18 mouse cellular contexts compared by ENCODE assay signal in genomic region chr6:120830866-120831608, GRCm38 (mm10). TPM values are rescaled to one million over a fixed set of nuclear protein-coding genes. Genes with fewer than 3 reads are reported as not detected.
DNase-seq lines count a peak whose midpoint lies in the region; ATAC-seq and TF ChIP-seq lines count a peak whose summit lies in the region.
"Had no signal": no experiment of that assay in that cellular context is flagged by ENCODE, and none has a peak within 500 bp of the region (broad histone marks: within the 10 kb centered on the region; RNA-seq: fewer than 3 reads in every experiment).

No protein-coding gene starts in this region.

- no peak overlapping the region for H3K9ac ChIP-seq in forebrain, embryonic 11.5 days (ENCODE audit: low read length)
- no peak overlapping the region for H3K9ac ChIP-seq in forebrain, postnatal 0 days
- peak overlapping the region; percentile 81 for H3K9ac ChIP-seq in liver, embryonic 14.5 days (replicated peaks)
- no peak overlapping the region for H3K9ac ChIP-seq in intestine, embryonic 15.5 days
- H3K9ac ChIP-seq: embryonic facial prominence, embryonic 15.5 days; hindbrain, embryonic 14.5 days; lung, embryonic 15.5 days; neural tube, embryonic 13.5 days had no signal

- WGBS in forebrain, embryonic 11.5 days: 64% methylated on average over 4 of the region's 4 CpGs
- 60% methylated on average over 4 of the region's 4 CpGs for WGBS in forebrain, postnatal 0 days
- 14% methylated on average over 4 of the region's 4 CpGs for WGBS in liver, embryonic 14.5 days (ENCODE audit: insufficient replicate concordance)
- WGBS in intestine, embryonic 15.5 days: 67% methylated on average over 4 of the region's 4 CpGs

- no peaks in the 10 kb centered on the region for H3K36me3 ChIP-seq in forebrain, embryonic 11.5 days (ENCODE audit: control insufficient read depth, insufficient read depth, low read length)
- H3K36me3 ChIP-seq in forebrain, postnatal 0 days (ENCODE audit: insufficient read depth): no peaks in the 10 kb centered on the region
- no peaks in the 10 kb centered on the region for H3K36me3 ChIP-seq in liver, embryonic 14.5 days (replicated peaks; ENCODE audit: control insufficient read depth, insufficient read depth, low read depth)
- no peaks in the 10 kb centered on the region for H3K36me3 ChIP-seq in intestine, embryonic 15.5 days
- H3K36me3 ChIP-seq: embryonic facial prominence, embryonic 15.5 days; lung, embryonic 15.5 days; neural tube, embryonic 13.5 days had no signal

- H3K4me3 ChIP-seq in forebrain, embryonic 11.5 days (ENCODE audit: low read depth, low read length): no peak overlapping the region
- no peak overlapping the region for H3K4me3 ChIP-seq in forebrain, postnatal 0 days (ENCODE audit: low read depth, low read length)
- H3K4me3 ChIP-seq in liver, embryonic 14.5 days (ENCODE audit: insufficient read depth in 1 of 2, low read depth in 2 of 2, low read length in 2 of 2): peak overlapping the region; percentile 10 to 27; a peak in 3 of 4 replicates
- no peak overlapping the region for H3K4me3 ChIP-seq in intestine, embryonic 15.5 days (replicated peaks)
- H3K4me3 ChIP-seq: embryonic facial prominence, embryonic 15.5 days; lung, embryonic 15.5 days; neural tube, embryonic 13.5 days had no signal

- TF ChIP-seq CTCF in forebrain, postnatal 0 days (IDR thresholded peaks at IDR 0.05; ENCODE audit: low read depth): no peak
- no peak for TF ChIP-seq CTCF in liver, embryonic 14.5 days (IDR thresholded peaks at IDR 0.05; ENCODE audit: low read depth)

- intact Hi-C loops in left cerebral cortex, postnatal 14 days (cut with DNase I): no loop called here

- TF ChIP-seq EP300 in liver, embryonic 14.5 days (IDR thresholded peaks at IDR 0.05; ENCODE audit: low read depth): peak; percentile 94

- no peaks in the 10 kb centered on the region for H3K4me1 ChIP-seq in forebrain, embryonic 11.5 days (replicated peaks; ENCODE audit: control insufficient read depth, insufficient read depth, low read length)
- H3K4me1 ChIP-seq in forebrain, postnatal 0 days (ENCODE audit: insufficient read depth): no peaks in the 10 kb centered on the region
- H3K4me1 ChIP-seq in liver, embryonic 14.5 days (replicated peaks; ENCODE audit: control insufficient read depth in 2 of 2, insufficient read depth in 2 of 2, low read length in 1 of 2): peaks cover 58 to 66% of the 10 kb centered on the region in 2 experiments
- no peaks in the 10 kb centered on the region for H3K4me1 ChIP-seq in intestine, embryonic 15.5 days (replicated peaks)
- H3K4me1 ChIP-seq: lung, embryonic 15.5 days had no signal

- no peaks in the 10 kb centered on the region for H3K9me3 ChIP-seq in forebrain, embryonic 11.5 days (ENCODE audit: control insufficient read depth, low read length)
- no peaks in the 10 kb centered on the region for H3K9me3 ChIP-seq in forebrain, postnatal 0 days (ENCODE audit: low read length)
- no peaks in the 10 kb centered on the region for H3K9me3 ChIP-seq in liver, embryonic 14.5 days (ENCODE audit: control insufficient read depth, low read length)
- H3K9me3 ChIP-seq in intestine, embryonic 15.5 days: no peaks in the 10 kb centered on the region
- H3K9me3 ChIP-seq: embryonic facial prominence, embryonic 15.5 days; lung, embryonic 15.5 days; neural tube, embryonic 13.5 days had no signal

- no peak for ATAC-seq in forebrain, embryonic 11.5 days (replicated peaks; ENCODE audit: low FRiP score)
- no peak for ATAC-seq in forebrain, postnatal 0 days
- peak; percentile 60 for ATAC-seq in liver, embryonic 14.5 days (ENCODE audit: insufficient read depth)
- no peak for ATAC-seq in intestine, embryonic 15.5 days

- H3K27ac ChIP-seq in forebrain, embryonic 11.5 days (ENCODE audit: low read depth, low read length): peak overlapping the region; percentile 31; the same call in 1 of the 2 replicates
- no peak overlapping the region for H3K27ac ChIP-seq in forebrain, postnatal 0 days (ENCODE audit: low read depth, low read length)
- peak overlapping the region; percentile 100 for H3K27ac ChIP-seq in liver, embryonic 14.5 days
- no peak overlapping the region for H3K27ac ChIP-seq in intestine, embryonic 15.5 days
- H3K27ac ChIP-seq: embryonic facial prominence, embryonic 15.5 days; hindbrain, embryonic 14.5 days; lung, embryonic 15.5 days; neural tube, embryonic 13.5 days had no signal

- H3K27me3 ChIP-seq in forebrain, embryonic 11.5 days (ENCODE audit: control insufficient read depth, insufficient read depth, low read length): no peaks in the 10 kb centered on the region
- no peaks in the 10 kb centered on the region for H3K27me3 ChIP-seq in forebrain, postnatal 0 days (ENCODE audit: insufficient read depth, low read length)
- no peaks in the 10 kb centered on the region for H3K27me3 ChIP-seq in liver, embryonic 14.5 days (ENCODE audit: control insufficient read depth, insufficient read depth, low read length)
- peaks cover 2% of the 10 kb centered on the region; the same call in 1 of the 2 replicates for H3K27me3 ChIP-seq in intestine, embryonic 15.5 days (replicated peaks)
- H3K27me3 ChIP-seq: embryonic facial prominence, embryonic 15.5 days; lung, embryonic 15.5 days had no signal

- no peak overlapping the region for H3K4me2 ChIP-seq in forebrain, embryonic 11.5 days (ENCODE audit: low read depth, low read length, severe bottlenecking)
- H3K4me2 ChIP-seq in forebrain, postnatal 0 days (ENCODE audit: low read depth): no peak overlapping the region
- peak overlapping the region; percentile 73 for H3K4me2 ChIP-seq in liver, embryonic 14.5 days (ENCODE audit: low read depth)
- H3K4me2 ChIP-seq in intestine, embryonic 15.5 days (replicated peaks): no peak overlapping the region
- H3K4me2 ChIP-seq: embryonic facial prominence, embryonic 15.5 days; hindbrain, embryonic 14.5 days; lung, embryonic 15.5 days; neural tube, embryonic 13.5 days had no signal

- no peak for DNase-seq in forebrain, embryonic 11.5 days (ENCODE audit: low spot score)
- DNase-seq in forebrain, postnatal 0 days: no peak
- DNase-seq in spleen, postnatal 36 days (ENCODE audit: low spot score in 2 of 2): peak; percentile 15 to 52
- DNase-seq in spleen, postnatal 14 days (ENCODE audit: low spot score in 2 of 2): no peak
- peak; percentile 84 to 88 (median 85) for DNase-seq in liver, embryonic 14.5 days (ENCODE audit: low read depth in 3 of 3, low spot score in 3 of 3)
- DNase-seq in left cerebral cortex, postnatal 14 days (ENCODE audit: low spot score in 2 of 2): no peak
- no peak for DNase-seq in left cerebral cortex, adult 9 months (ENCODE audit: low spot score in 2 of 2)
- DNase-seq: cerebellum, adult 2 months; gastrocnemius, postnatal 25 days; kidney, adult 11 months; kidney, postnatal 14 days; left cerebral cortex, postnatal 4 days; right cerebral cortex, postnatal 4 days had no signal

RNA-seq across cellular contexts. Expression of gene Bcl2l13, which starts 5.0 kb away (rescaled TPM):
- polyA plus RNA-seq in forebrain, embryonic 11.5 days (2014; fragmentation: Nextera tagmentation; extraction: Ambion mirVana): 46.4 and 49.8 TPM in 2 replicates
- total RNA-seq in forebrain, postnatal 0 days (2014; rRNA removed): 59.1 and 77.5 TPM in 2 replicates
- polyA plus RNA-seq in forebrain, postnatal 0 days (2015; fragmentation: Nextera tagmentation; extraction: Ambion mirVana): 20.6 and 21.4 TPM in 2 replicates
- 18.1 and 20.0 TPM in 2 replicates for polyA plus RNA-seq in liver, embryonic 14.5 days (2012; rRNA removed)
- polyA plus RNA-seq in liver, embryonic 14.5 days (2014; fragmentation: Nextera tagmentation; extraction: Ambion mirVana): 28.6 and 34.6 TPM in 2 replicates
- 10 to 100 TPM; 41.8 to 44.5 TPM for total RNA-seq in left cerebral cortex, postnatal 14 days (2021)
- 24.1 and 25.7 TPM in 2 replicates for polyA plus RNA-seq in intestine, embryonic 15.5 days (2015; fragmentation: Nextera tagmentation; extraction: Ambion mirVana)

RNA-seq across cellular contexts. Expression of gene Atp6v1e1, which starts 8.4 kb away (rescaled TPM):
- 129 TPM in 2 replicates for polyA plus RNA-seq in forebrain, embryonic 11.5 days (2014; fragmentation: Nextera tagmentation; extraction: Ambion mirVana)
- 292 and 341 TPM in 2 replicates for total RNA-seq in forebrain, postnatal 0 days (2014; rRNA removed)
- polyA plus RNA-seq in forebrain, postnatal 0 days (2015; fragmentation: Nextera tagmentation; extraction: Ambion mirVana): 312 and 333 TPM in 2 replicates
- 43.2 and 73.8 TPM in 2 replicates for polyA plus RNA-seq in liver, embryonic 14.5 days (2012; rRNA removed)
- polyA plus RNA-seq in liver, embryonic 14.5 days (2014; fragmentation: Nextera tagmentation; extraction: Ambion mirVana): 141 and 145 TPM in 2 replicates
- total RNA-seq in left cerebral cortex, postnatal 14 days (2021): 100 to 1,000 TPM; 515 to 524 TPM
- polyA plus RNA-seq in intestine, embryonic 15.5 days (2015; fragmentation: Nextera tagmentation; extraction: Ambion mirVana): 150 and 155 TPM in 2 replicates

RNA-seq across cellular contexts. Expression of gene Slc25a18, which starts 57.7 kb away (rescaled TPM):
- 0.45 and 0.47 TPM in 2 replicates for polyA plus RNA-seq in forebrain, embryonic 11.5 days (2014; fragmentation: Nextera tagmentation; extraction: Ambion mirVana)
- 24.2 and 25.1 TPM in 2 replicates for total RNA-seq in forebrain, postnatal 0 days (2014; rRNA removed)
- 14.4 and 21.1 TPM in 2 replicates for polyA plus RNA-seq in forebrain, postnatal 0 days (2015; fragmentation: Nextera tagmentation; extraction: Ambion mirVana)
- 0.08 and 0.09 TPM in 2 replicates for polyA plus RNA-seq in liver, embryonic 14.5 days (2012; rRNA removed)
- polyA plus RNA-seq in liver, embryonic 14.5 days (2014; fragmentation: Nextera tagmentation; extraction: Ambion mirVana): 0.08 and 0.11 TPM in 2 replicates
- 10 to 100 TPM; 46.9 to 50.1 TPM for total RNA-seq in left cerebral cortex, postnatal 14 days (2021)
- polyA plus RNA-seq in intestine, embryonic 15.5 days (2015; fragmentation: Nextera tagmentation; extraction: Ambion mirVana): 0.09 and 0.10 TPM in 2 replicates
- polyA plus RNA-seq: lung, embryonic 15.5 days had no signal

Comparison
In these comparisons a context has a peak if more than half of its experiments do, and no peak if none do; other contexts are left out.
1. DNase-seq: peak in spleen, postnatal 36 days (2 of 2) and liver, embryonic 14.5 days (3 of 3); none in forebrain, embryonic 11.5 days (single experiment), forebrain, postnatal 0 days (single experiment), spleen, postnatal 14 days (0 of 2), left cerebral cortex, postnatal 14 days (0 of 2) and left cerebral cortex, adult 9 months (0 of 2).
2. H3K27ac ChIP-seq: peak in forebrain, embryonic 11.5 days (single experiment) and liver, embryonic 14.5 days (single experiment); none in forebrain, postnatal 0 days (single experiment) and intestine, embryonic 15.5 days (single experiment).
3. RNA of gene Slc25a18, which starts 57.7 kb away (polyA plus RNA-seq): 14.4 to 21.1 TPM in forebrain, postnatal 0 days; 0.45 to 0.47 TPM in forebrain, embryonic 11.5 days, 0.09 to 0.10 TPM in intestine, embryonic 15.5 days and 0.08 to 0.11 TPM in liver, embryonic 14.5 days; every median in the first group is over 10 times any median in the second.
4. H3K4me3 ChIP-seq: peak in liver, embryonic 14.5 days (2 of 2); none in forebrain, embryonic 11.5 days (single experiment), forebrain, postnatal 0 days (single experiment) and intestine, embryonic 15.5 days (single experiment).